Mouse (Mus musculus): Measurements from ENCODE around the gene Osbpl11. TPM values are rescaled to one million over a fixed set of nuclear protein-coding genes. Genes with fewer than 3 reads are reported as not detected.
"Not testable (repeated sequence)": the region's sequence is repeated elsewhere in the genome, so short reads cannot be mapped to it uniquely, and the experiment has no call there.

Gene Osbpl11
- total RNA-seq, 2 experiments from 2014 or later: 18.2 to 18.3 TPM

- H3K4me3 ChIP-seq: no peak overlapping the region
- peak overlapping the region; percentile 89; the same call in 1 of the 2 replicates for H3K27ac ChIP-seq
- no peak for DNase-seq (ENCODE audit: low spot score in 2 of 2)
- TF ChIP-seq CTCF (conservative IDR thresholded peaks at IDR 0.05): no peak
Observed at GRCm38 (mm10) chr16:33179911-33180310, 5.0 kb upstream of the Osbpl11 start.

GRCm38 (mm10) chr16:33180793-33181192, 4.1 kb upstream of the Osbpl11 start:
- DNase-seq (ENCODE audit: low spot score in 2 of 2): no peak
- H3K4me3 ChIP-seq: no peak overlapping the region
- TF ChIP-seq CTCF (conservative IDR thresholded peaks at IDR 0.05): no peak
- H3K27ac ChIP-seq: no peak overlapping the region

GRCm38 (mm10) chr16:33185261-33186046, 583 bp downstream of the Osbpl11 start:
- peak overlapping the region; percentile 67 for H3K4me3 ChIP-seq
- TF ChIP-seq CTCF (conservative IDR thresholded peaks at IDR 0.05): peak; percentile 42
- H3K27ac ChIP-seq: peak overlapping the region; percentile 98
- peak; percentile 22 to 29 for DNase-seq (ENCODE audit: low spot score in 2 of 2)

GRCm38 (mm10) chr16:33186134-33186533, 1.3 kb downstream of the Osbpl11 start:
- Histone ChIP-seq H3K27ac (peak overlapping the region; percentile 98), H3K4me3 (peak overlapping the region; percentile 67)
- no peak for TF ChIP-seq CTCF (conservative IDR thresholded peaks at IDR 0.05)
- no peak for DNase-seq (ENCODE audit: low spot score in 2 of 2)

- Histone ChIP-seq H3K4me3 (no peak overlapping the region), H3K27ac (no peak overlapping the region)
- no peak for TF ChIP-seq CTCF (conservative IDR thresholded peaks at IDR 0.05)
- DNase-seq (ENCODE audit: low spot score in 2 of 2): no peak
Observed at GRCm38 (mm10) chr16:33188076-33188475, 3.2 kb downstream of the Osbpl11 start.

GRCm38 (mm10) chr16:33191671-33192091, 6.8 kb downstream of the Osbpl11 start:
- Histone ChIP-seq H3K4me3 (no peak overlapping the region), H3K27ac (peak overlapping the region; percentile 46)
- no peak for TF ChIP-seq CTCF (conservative IDR thresholded peaks at IDR 0.05)
- DNase-seq (ENCODE audit: low spot score in 2 of 2): no peak

GRCm38 (mm10) chr16:33192280-33192679, 7.4 kb downstream of the Osbpl11 start:
- H3K4me3 ChIP-seq: no peak overlapping the region
- no peak for DNase-seq (ENCODE audit: low spot score in 2 of 2)
- H3K27ac ChIP-seq: peak overlapping the region; percentile 46; the same call in 1 of the 2 replicates
- no peak for TF ChIP-seq CTCF (conservative IDR thresholded peaks at IDR 0.05)

- H3K4me3 ChIP-seq: no peak overlapping the region
- peak; percentile 90 for TF ChIP-seq CTCF (conservative IDR thresholded peaks at IDR 0.05)
- H3K27ac ChIP-seq: no peak overlapping the region
- peak; percentile 38 to 64 for DNase-seq (ENCODE audit: low spot score in 2 of 2)
Observed at GRCm38 (mm10) chr16:33193649-33194048, 8.8 kb downstream of the Osbpl11 start.

- DNase-seq (ENCODE audit: low spot score in 2 of 2): no peak
- no peak overlapping the region for H3K4me3 ChIP-seq
- no peak overlapping the region for H3K27ac ChIP-seq
- peak; percentile 60 for TF ChIP-seq CTCF (conservative IDR thresholded peaks at IDR 0.05)
Observed at GRCm38 (mm10) chr16:33195686-33196313, 10.9 kb downstream of the Osbpl11 start.

GRCm38 (mm10) chr16:33196578-33196977, 11.7 kb downstream of the Osbpl11 start:
- no peak overlapping the region for H3K27ac ChIP-seq
- no peak for TF ChIP-seq CTCF (conservative IDR thresholded peaks at IDR 0.05)
- no peak for DNase-seq (ENCODE audit: low spot score in 2 of 2)

GRCm38 (mm10) chr16:33200589-33200988, 15.7 kb downstream of the Osbpl11 start:
- Histone ChIP-seq H3K27ac (no peak overlapping the region), H3K4me3 (no peak overlapping the region)
- TF ChIP-seq CTCF (conservative IDR thresholded peaks at IDR 0.05): no peak
- DNase-seq (ENCODE audit: low spot score in 2 of 2): no peak

More at GRCm38 (mm10) chr16:33196578-33196977, 11.7 kb downstream of the Osbpl11 start:
- H3K4me3 ChIP-seq: no peak overlapping the region

- TF ChIP-seq CTCF (conservative IDR thresholded peaks at IDR 0.05): peak; percentile 48
- Histone ChIP-seq H3K4me3 (no peak overlapping the region), H3K27ac (no peak overlapping the region)
- no peak for DNase-seq (ENCODE audit: low spot score in 2 of 2)
Observed at GRCm38 (mm10) chr16:33210812-33211211, 25.9 kb downstream of the Osbpl11 start.

- Histone ChIP-seq H3K27ac (peak overlapping the region; percentile 73), H3K4me3 (peak overlapping the region; percentile 13; the same call in 1 of the 2 replicates)
- no peak for DNase-seq (ENCODE audit: low spot score in 2 of 2)
- TF ChIP-seq CTCF (conservative IDR thresholded peaks at IDR 0.05): no peak
Observed at GRCm38 (mm10) chr16:33216313-33217003, 31.6 kb downstream of the Osbpl11 start.

GRCm38 (mm10) chr16:33217553-33218085, 32.7 kb downstream of the Osbpl11 start:
- H3K27ac ChIP-seq: peak overlapping the region; percentile 50; the same call in 1 of the 2 replicates
- H3K4me3 ChIP-seq; DNase-seq (ENCODE audit: low spot score in 2 of 2): not testable (repeated sequence)
